ENCODE assay signal across 20 mouse cellular contexts in genomic region chr16:37847081-37847480, GRCm38 (mm10). TPM values are rescaled to one million over a fixed set of nuclear protein-coding genes. Genes with fewer than 3 reads are reported as not detected.
"Had no signal": no experiment of that assay in that cellular context is flagged by ENCODE, and none has a peak within 500 bp of the region (broad histone marks: within the 10 kb centered on the region; RNA-seq: fewer than 3 reads in every experiment).

No protein-coding gene starts in this region.

- H3K4me3 ChIP-seq: left cerebral cortex, adult 2 months; limb, embryonic 10.5 days; liver, embryonic 13.5 days; megakaryocyte, embryonic 14.5 days; midbrain, embryonic 15.5 days; neural tube, embryonic 13.5 days; stomach, embryonic 15.5 days had no signal

- H3K9me3 ChIP-seq: limb, embryonic 10.5 days; liver, embryonic 13.5 days; megakaryocyte, embryonic 14.5 days; midbrain, embryonic 15.5 days; neural tube, embryonic 13.5 days; stomach, embryonic 15.5 days had no signal

- H3K36me3 ChIP-seq: limb, embryonic 10.5 days; liver, embryonic 13.5 days; midbrain, embryonic 15.5 days; neural tube, embryonic 13.5 days; stomach, embryonic 15.5 days had no signal

- H3K27ac ChIP-seq: left cerebral cortex, adult 2 months; limb, embryonic 10.5 days; liver, embryonic 13.5 days; macrophage; midbrain, embryonic 15.5 days; neural tube, embryonic 13.5 days; stomach, embryonic 15.5 days had no signal

- ATAC-seq: intestine, postnatal 0 days; liver, postnatal 0 days; midbrain, embryonic 15.5 days had no signal

- H3K4me1 ChIP-seq: midbrain, embryonic 15.5 days; neural tube, embryonic 13.5 days; stomach, embryonic 15.5 days had no signal

- H3K4me2 ChIP-seq: liver, embryonic 13.5 days; midbrain, embryonic 11.5 days; midbrain, embryonic 15.5 days; neural tube, embryonic 13.5 days; stomach, embryonic 15.5 days had no signal

- DNase-seq: kidney, postnatal 10 days; liver, embryonic 13.5 days; liver, postnatal 0 days; retina, postnatal 1 day; right cerebral cortex, postnatal 4 days; thymus, adult 18-20 months; thymus, postnatal 14 days had no signal

- H3K9ac ChIP-seq: liver, embryonic 13.5 days; liver, postnatal 0 days; midbrain, embryonic 15.5 days; neural tube, embryonic 13.5 days; stomach, embryonic 15.5 days had no signal

- H3K27me3 ChIP-seq: liver, embryonic 13.5 days; midbrain, embryonic 15.5 days; neural tube, embryonic 13.5 days; stomach, embryonic 15.5 days had no signal

RNA-seq across cellular contexts. Expression of gene Gm36028, which starts 13.9 kb away (rescaled TPM):
- total RNA-seq: layer of hippocampus, postnatal 25 days; left cerebral cortex, adult 2 months; left cerebral cortex, postnatal 14 days; monocyte, adult 5-6 weeks had no signal
- polyA plus RNA-seq: limb, embryonic 10.5 days; liver, embryonic 13.5 days; liver, postnatal 0 days; macrophage; midbrain, embryonic 15.5 days; spleen, adult 2 months had no signal
